Mouse (Mus musculus): ENCODE data around the gene Morc2a.

- TF ChIP-seq POLR2A (IDR thresholded peaks at IDR 0.05; ENCODE audit: control insufficient read depth, low read depth, low read length) (no peak), CTCF (IDR thresholded peaks at IDR 0.05; ENCODE audit: control insufficient read depth, insufficient read depth, insufficient replicate concordance, low read depth, low read length) (no peak)
These were observed 22.1 kb downstream of the Morc2a start for GRCm38 (mm10) chr11:3671000-3671628.

Data from testis, adult 2 months (tissue).